Comparison of ENCODE assay signal across 11 mouse cellular contexts in the genomic region with DNA sequence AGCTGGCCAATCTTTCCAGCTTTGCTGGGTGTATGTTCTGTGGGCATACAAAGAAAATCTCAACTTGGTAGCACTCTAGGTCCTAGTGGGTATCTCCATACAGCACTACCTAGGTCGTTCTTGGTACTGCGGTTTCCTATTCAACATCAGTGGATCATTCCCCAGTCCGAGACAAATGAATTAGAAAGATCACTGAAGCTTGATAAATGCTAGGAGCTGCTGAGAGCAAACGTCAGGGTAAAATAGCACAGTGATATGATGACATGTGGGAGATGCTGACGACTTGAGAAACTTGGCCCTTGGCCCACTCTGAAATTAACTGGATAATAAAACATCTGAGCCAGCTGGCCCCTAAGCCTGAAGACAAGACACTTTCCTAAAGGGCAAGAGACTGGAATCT.
DNase-seq lines count a peak whose midpoint lies in the region; ATAC-seq and TF ChIP-seq lines count a peak whose summit lies in the region.
"Had no signal": no experiment of that assay in that cellular context is flagged by ENCODE, and none has a peak within 500 bp of the region (broad histone marks: within the 10 kb centered on the region; RNA-seq: fewer than 3 reads in every experiment).

No protein-coding gene starts in this region.

- no peaks in the 10 kb centered on the region for H3K27me3 ChIP-seq in heart, embryonic 14.5 days (ENCODE audit: control insufficient read depth, insufficient read depth, low read length)
- no peaks in the 10 kb centered on the region for H3K27me3 ChIP-seq in neural tube, embryonic 13.5 days
- H3K27me3 ChIP-seq in myocyte (ENCODE audit: control insufficient read depth, insufficient read depth, insufficient read length), result no peaks in the 10 kb centered on the region
- H3K27me3 ChIP-seq: embryonic facial prominence, embryonic 13.5 days had no signal

- H3K36me3 ChIP-seq in heart, embryonic 14.5 days (ENCODE audit: control insufficient read depth, insufficient read depth, low read length), result no peaks in the 10 kb centered on the region
- H3K36me3 ChIP-seq in neural tube, embryonic 13.5 days, result no peaks in the 10 kb centered on the region
- H3K36me3 ChIP-seq in myocyte (ENCODE audit: control insufficient read depth, insufficient read depth), result peaks cover 5% of the 10 kb centered on the region

- peaks cover 8 to 19% of the 10 kb centered on the region in 2 experiments for H3K4me1 ChIP-seq in heart, embryonic 14.5 days (ENCODE audit: control insufficient read depth in 2 of 2, insufficient read depth in 2 of 2, low read length in 2 of 2)
- H3K4me1 ChIP-seq in neural tube, embryonic 13.5 days (replicated peaks), result peaks cover 29% of the 10 kb centered on the region

- H3ac ChIP-seq in myocyte (ENCODE audit: control insufficient read depth, insufficient read length), result no peak overlapping the region

- no peak; the same call in 1 of the 2 replicates for ATAC-seq in heart, embryonic 14.5 days (ENCODE audit: insufficient number of reproducible peaks, insufficient read depth, low FRiP score, low read depth)
- peak; percentile 55; the same call in 1 of the 2 replicates for ATAC-seq in neural tube, embryonic 13.5 days (ENCODE audit: low read depth)

- no peak overlapping the region for H3K4me3 ChIP-seq in heart, embryonic 14.5 days (ENCODE audit: control insufficient read depth in 1 of 2, insufficient read depth in 1 of 2, low read depth in 1 of 2, low read length in 2 of 2)
- H3K4me3 ChIP-seq in layer of hippocampus, adult 2 months, result no peak overlapping the region
- no peak overlapping the region for H3K4me3 ChIP-seq in neural tube, embryonic 13.5 days
- no peak overlapping the region for H3K4me3 ChIP-seq in myocyte
- H3K4me3 ChIP-seq: embryonic facial prominence, embryonic 13.5 days; heart, embryonic 10.5 days had no signal

- no peak for TF ChIP-seq POLR2A in myocyte (IDR thresholded peaks at IDR 0.05; ENCODE audit: insufficient read length, low read depth)

- H3K9ac ChIP-seq in heart, embryonic 14.5 days (ENCODE audit: low read length), result no peak overlapping the region
- H3K9ac ChIP-seq in neural tube, embryonic 13.5 days, result no peak overlapping the region
- H3K9ac ChIP-seq: embryonic facial prominence, embryonic 13.5 days had no signal

- no peak for DNase-seq in heart, adult 9 months (ENCODE audit: low spot score in 2 of 2)
- no peak for DNase-seq in layer of hippocampus, adult 2 months (ENCODE audit: low spot score in 2 of 2)
- no peak for DNase-seq in layer of hippocampus, postnatal 36 days
- DNase-seq in neural tube, embryonic 10.5 days (ENCODE audit: extremely low spot score, low spot score), result no peak
- DNase-seq: adrenal gland, postnatal 25 days; kidney, adult 11 months had no signal

- WGBS in heart, embryonic 14.5 days, result 18% methylated on average over 5 of the region's 5 CpGs
- WGBS in neural tube, embryonic 13.5 days, result 30% methylated on average over 5 of the region's 5 CpGs

- peaks cover 70% of the 10 kb centered on the region for H3K79me2 ChIP-seq in myocyte (ENCODE audit: control insufficient read depth, insufficient read depth)

- TF ChIP-seq CTCF in layer of hippocampus, adult 2 months (conservative IDR thresholded peaks at IDR 0.05), result peak; percentile 19; the same call in 1 of the 2 replicates

- H3K9me3 ChIP-seq in heart, embryonic 14.5 days (ENCODE audit: control insufficient read depth, low read length), result peaks cover 6% of the 10 kb centered on the region
- H3K9me3 ChIP-seq in neural tube, embryonic 13.5 days, result 0 out of 2 replicates have a peak, but pooled peaks cover 4% of the 10 kb centered on the region
- H3K9me3 ChIP-seq: embryonic facial prominence, embryonic 13.5 days; heart, embryonic 10.5 days had no signal

- H3K27ac ChIP-seq in heart, embryonic 14.5 days (replicated peaks in 1 of 2; ENCODE audit: control insufficient read depth in 1 of 2, insufficient read depth in 1 of 2, low read depth in 2 of 2, low read length in 2 of 2), result peak overlapping the region; percentile 4 to 27; a peak in 1 of 4 replicates
- H3K27ac ChIP-seq in layer of hippocampus, adult 2 months, result no peak overlapping the region
- peak overlapping the region; percentile 67 for H3K27ac ChIP-seq in neural tube, embryonic 13.5 days (replicated peaks)
- H3K27ac ChIP-seq: embryonic facial prominence, embryonic 13.5 days; heart, embryonic 10.5 days had no signal

- H3K4me2 ChIP-seq in heart, embryonic 14.5 days (ENCODE audit: low read length), result peak overlapping the region; percentile 19; the same call in 1 of the 2 replicates
- H3K4me2 ChIP-seq in neural tube, embryonic 13.5 days, result no peak overlapping the region
- H3K4me2 ChIP-seq in myocyte (ENCODE audit: low read depth), result peak overlapping the region; percentile 12
- H3K4me2 ChIP-seq: embryonic facial prominence, embryonic 13.5 days had no signal

TF ChIP-seq in myocyte, 11 proteins besides CTCF, POLR2A, EP300 and RAD21:
- no peak for TF ChIP-seq MYOG (IDR thresholded peaks at IDR 0.05; ENCODE audit: control insufficient read depth in 1 of 3, insufficient read depth in 1 of 3, insufficient read length in 2 of 3, low read depth in 2 of 3)
- TF ChIP-seq REST (IDR thresholded peaks at IDR 0.05; ENCODE audit: insufficient read depth, insufficient read length), result no peak
- no peak for TF ChIP-seq TCF12 (IDR thresholded peaks at IDR 0.05; ENCODE audit: insufficient read depth, poor library complexity, severe bottlenecking)
- no peak for TF ChIP-seq SRF (IDR thresholded peaks at IDR 0.05; ENCODE audit: control insufficient read depth, insufficient read length, low read depth)
- no peak for TF ChIP-seq POLR2AphosphoS2 (IDR thresholded peaks at IDR 0.05; ENCODE audit: insufficient read length, low read depth)
- TF ChIP-seq E2F4 (IDR thresholded peaks at IDR 0.05; ENCODE audit: insufficient read depth), result no peak
- no peak for TF ChIP-seq CEBPB (IDR thresholded peaks at IDR 0.05; ENCODE audit: insufficient read depth, poor library complexity, severe bottlenecking)
- no peak for TF ChIP-seq MAX (IDR thresholded peaks at IDR 0.05; ENCODE audit: low read depth)
- no peak for TF ChIP-seq TCF3 (IDR thresholded peaks at IDR 0.05; ENCODE audit: insufficient read length, low read depth)
- TF ChIP-seq MYOD1 (IDR thresholded peaks at IDR 0.05; ENCODE audit: control insufficient read depth in 1 of 3, insufficient read length in 2 of 3, low read depth in 2 of 3), result no peak
- TF ChIP-seq USF1 (IDR thresholded peaks at IDR 0.05; ENCODE audit: low read depth), result no peak
